Mouse (Mus musculus): ENCODE results near the gene Gm42674. TPM values are rescaled to one million over a fixed set of nuclear protein-coding genes. Genes with fewer than 3 reads are reported as not detected.

The Gm42674 gene
- total RNA-seq (2022): not detected

DNA sequence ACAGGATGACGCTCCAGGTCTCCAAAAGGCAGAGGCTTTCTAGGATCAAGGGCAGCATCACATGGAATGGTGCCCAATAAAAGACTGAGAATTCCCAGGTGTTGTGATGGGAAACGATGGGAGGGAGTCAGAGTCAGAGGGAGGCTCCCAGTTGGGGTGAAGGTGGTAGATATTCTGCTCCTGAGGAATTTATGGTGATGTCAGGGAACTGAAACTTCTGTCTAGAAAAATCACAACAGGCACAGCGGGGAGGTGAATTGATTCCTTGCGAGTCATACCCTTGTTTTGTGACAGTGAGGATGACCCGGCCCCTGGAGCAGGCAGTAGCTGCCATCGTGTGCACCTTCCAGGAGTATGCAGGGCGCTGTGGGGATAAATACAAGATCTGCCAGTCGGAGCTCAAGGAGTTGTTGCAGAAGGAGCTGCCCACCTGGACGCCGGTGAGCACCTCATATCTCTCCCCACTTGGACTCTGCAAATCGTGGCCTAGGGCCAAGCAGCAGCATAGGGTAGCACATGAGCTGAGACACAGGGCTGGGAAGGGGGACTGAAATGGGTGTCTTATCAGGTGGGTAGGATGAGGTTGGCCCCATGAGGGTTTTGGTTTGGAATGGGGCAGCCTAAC, at the start of gene Gm42674:
TSS of gene Gm42674 (plus strand) at position 419 of the 625 bp plus-strand sequence.
- DNase-seq (ENCODE audit: low spot score in 2 of 2): no peak

DNA sequence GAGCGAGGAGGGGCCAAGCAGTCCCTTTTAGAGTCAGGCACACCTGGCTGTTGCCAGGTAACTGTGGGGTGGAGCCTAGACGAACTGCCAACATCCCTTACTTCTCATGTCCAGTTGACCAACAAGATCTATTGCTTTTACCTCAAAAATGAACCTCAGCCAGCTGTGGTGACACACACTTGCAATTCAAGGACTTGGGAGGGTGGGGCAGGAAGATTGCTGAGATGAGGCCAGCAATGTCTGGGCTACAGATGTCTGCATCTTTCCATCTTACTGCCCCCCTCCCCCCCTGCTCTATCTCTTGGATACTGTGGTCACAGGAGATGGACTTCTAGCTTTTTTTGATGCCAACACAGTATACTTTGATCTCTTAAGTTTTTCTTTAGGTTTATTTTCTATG, 49.5 kb upstream of the Gm42674 start:
- no peak for DNase-seq (ENCODE audit: low spot score in 2 of 2)

- peak; percentile 61 to 69 for DNase-seq (ENCODE audit: low spot score in 2 of 2)
Observed at GRCm38 (mm10) chr3:90555954-90556353, 45.8 kb upstream of the Gm42674 start.

- no peak for DNase-seq (ENCODE audit: low spot score in 2 of 2)
Observed at GRCm38 (mm10) chr3:90560008-90560628, 41.6 kb upstream of the Gm42674 start, which contains the start of gene S100a3. Gene S100a3, plus strand, starts transcription at chr3:90560578.

DNA sequence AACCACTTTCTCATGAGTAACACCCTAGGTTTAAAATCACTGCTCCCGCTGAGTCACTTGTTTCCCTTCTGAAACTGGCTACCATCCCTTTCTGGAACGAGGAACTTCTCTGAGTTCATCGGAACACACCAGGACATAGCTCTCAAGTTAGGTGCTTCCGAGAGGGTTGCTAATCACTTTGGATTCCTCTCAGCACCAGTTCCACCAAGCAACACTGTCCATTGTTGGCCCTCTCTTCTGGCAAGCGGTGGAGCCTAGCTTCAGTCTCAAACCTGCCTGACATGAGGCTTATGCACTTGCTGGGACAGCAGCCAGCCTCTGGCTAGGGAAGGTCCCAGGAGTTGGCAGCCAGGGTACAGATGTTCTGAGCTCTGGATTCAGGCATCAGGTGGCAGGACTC, 27.0 kb upstream of the Gm42674 start:
- no peak for DNase-seq (ENCODE audit: low spot score in 2 of 2)

GRCm38 (mm10) chr3:90575320-90575719, 26.4 kb upstream of the Gm42674 start:
- DNase-seq (ENCODE audit: low spot score in 2 of 2): no peak

GRCm38 (mm10) chr3:90576351-90577001, 25.2 kb upstream of the Gm42674 start:
- DNase-seq (ENCODE audit: low spot score in 2 of 2): no peak

DNA sequence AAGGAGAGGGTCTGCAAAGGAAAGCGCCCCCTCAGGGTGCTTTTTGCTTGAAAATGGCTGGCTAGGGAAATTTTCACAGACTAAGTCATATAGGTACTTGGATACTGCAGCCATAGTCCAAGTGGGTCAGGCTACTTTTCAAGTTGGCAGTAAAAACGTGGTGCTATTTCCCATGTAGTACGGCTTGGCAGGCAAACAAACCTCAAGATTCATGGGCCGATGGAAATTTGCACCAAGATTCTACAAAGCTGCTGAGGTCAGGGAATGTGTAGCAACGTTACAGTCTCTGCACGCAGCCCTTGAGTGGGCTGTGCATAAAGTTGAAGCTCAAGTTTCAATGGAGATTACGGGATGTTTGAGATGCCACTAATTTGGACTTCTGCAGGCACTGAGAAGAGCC, 22.3 kb upstream of the Gm42674 start:
- no peak for DNase-seq (ENCODE audit: low spot score in 2 of 2)

DNA sequence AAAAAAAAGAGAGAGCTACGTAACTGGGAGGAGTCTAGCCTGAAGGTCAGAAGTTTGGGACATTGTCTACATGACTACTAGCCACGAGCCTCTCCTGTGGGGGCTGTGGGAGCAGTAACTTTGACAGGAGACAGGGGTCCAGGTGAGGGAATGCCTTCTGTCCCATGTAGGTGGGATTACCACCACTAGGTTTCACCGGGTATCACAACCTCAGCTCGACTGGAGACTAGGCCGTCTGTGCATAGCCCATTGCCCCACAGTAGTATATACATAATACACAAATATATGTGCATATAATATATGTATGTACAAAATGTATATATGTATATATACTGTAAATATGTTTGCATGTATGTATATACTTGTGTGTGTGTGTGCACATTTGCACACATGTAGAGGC, 20.6 kb upstream of the Gm42674 start:
- DNase-seq (ENCODE audit: low spot score in 2 of 2): no peak

DNA sequence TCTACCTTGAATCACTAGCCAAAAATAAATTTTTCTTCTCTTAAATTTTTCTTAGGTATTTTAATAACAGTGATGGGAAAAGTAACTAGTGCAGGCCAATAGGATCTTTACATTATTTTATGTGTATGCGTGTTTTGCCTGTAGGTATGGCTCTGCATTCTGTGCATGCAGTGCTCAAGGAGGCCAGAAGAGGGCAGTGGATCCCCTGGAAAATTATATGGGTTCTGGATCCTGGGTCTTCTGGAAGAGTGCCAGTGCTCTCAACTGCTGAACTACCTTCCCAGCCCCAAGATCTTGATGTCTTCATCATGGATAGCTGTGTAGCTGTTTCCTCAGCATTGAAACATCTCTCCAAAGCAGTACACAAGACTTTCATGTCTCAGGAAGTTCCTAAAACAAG, 19.5 kb upstream of the Gm42674 start:
- DNase-seq (ENCODE audit: low spot score in 2 of 2): no peak

DNA sequence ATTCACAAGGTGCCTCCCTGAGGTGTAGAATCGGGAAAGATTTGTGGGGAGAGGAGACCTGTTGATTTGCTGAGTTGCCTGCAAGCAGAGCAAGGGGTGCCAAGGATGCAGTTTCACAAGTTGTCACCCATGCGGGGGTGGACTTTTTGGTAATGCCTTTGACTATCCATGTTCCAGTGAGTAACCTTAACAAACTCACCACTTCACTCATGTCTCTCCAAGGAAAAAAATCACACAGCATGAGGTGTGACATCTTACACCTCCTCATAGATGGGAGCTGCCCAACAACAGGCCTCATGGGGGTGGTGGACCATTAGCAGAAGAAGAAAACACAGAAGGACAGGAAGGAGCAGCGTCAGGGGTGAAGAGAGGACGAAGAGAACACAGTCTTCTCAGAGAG, 19.1 kb upstream of the Gm42674 start:
- DNase-seq (ENCODE audit: low spot score in 2 of 2): no peak

DNA sequence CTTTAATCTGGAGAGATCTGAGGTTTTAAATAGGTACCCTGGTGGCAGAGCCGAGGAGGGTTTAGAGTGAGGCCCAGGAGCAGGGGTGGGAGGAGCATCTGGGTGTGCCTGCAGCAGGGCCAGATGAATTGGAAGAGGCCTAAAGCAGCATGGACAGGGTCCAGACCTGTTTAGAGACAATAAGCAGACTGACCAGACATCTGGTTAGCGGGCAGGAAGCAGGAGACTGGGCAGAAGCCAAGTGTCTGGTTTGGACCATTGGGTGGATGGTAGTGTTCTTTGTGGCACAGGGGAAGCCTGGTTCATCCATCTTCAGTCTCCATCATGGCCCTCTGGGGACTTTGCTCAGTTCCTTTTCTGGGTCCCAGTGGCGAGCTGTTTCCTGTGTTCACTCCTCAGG, 17.8 kb upstream of the Gm42674 start:
- no peak for DNase-seq (ENCODE audit: low spot score in 2 of 2)

DNA sequence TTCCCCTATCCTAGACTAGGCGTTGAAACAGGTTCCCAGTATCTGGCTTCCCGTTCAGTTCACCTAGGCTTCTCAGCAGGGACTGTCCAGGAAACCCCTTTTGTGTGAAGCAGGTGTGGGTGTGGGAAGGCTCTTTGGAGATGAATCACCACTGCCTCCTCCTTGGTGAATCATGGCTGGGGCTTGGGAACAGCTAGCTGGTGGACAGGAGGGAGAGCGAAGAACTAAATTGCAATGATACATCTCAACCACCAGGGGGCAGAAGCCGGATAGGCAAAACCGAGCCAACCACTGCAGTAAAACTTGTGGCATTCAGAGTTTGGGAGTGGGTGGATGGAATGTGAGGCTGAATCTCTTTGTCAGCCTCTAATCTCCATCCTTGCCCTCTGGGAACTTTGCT, 16.1 kb upstream of the Gm42674 start:
- peak; percentile 57 to 61 for DNase-seq (ENCODE audit: low spot score in 2 of 2)

DNA sequence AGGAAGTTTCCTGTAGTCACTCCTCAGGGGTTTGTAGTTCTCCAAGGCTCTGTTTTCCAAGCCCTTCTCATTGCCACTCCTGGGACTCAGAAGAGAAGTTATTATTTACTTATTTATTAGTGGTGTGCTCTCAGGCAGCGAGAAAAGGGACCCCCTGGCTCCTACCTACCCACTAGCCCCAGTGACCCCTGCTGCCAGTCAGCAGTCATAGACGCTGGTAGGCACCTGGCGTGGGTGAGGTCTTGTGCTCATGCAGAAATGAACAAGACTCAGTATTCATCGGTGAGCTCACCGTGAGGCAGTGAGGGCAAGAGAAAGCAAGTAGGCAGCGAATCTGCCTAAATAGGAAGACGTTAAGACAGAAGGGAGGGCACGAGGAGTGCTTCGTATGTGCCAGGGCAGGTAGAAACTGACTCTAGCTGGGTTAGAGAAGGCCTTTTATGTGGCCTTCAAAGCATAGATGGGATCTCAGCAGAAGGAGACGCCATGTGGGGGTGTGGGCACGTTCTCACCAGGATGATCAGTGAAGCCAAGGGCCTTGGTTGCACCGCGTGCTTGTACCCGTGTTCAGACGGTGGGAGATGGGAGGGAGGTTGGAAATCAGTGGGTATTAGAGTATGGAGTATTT, 15.6 kb upstream of the Gm42674 start:
- DNase-seq (ENCODE audit: low spot score in 2 of 2): no peak

GRCm38 (mm10) chr3:90586906-90587305, 14.8 kb upstream of the Gm42674 start:
- DNase-seq (ENCODE audit: low spot score in 2 of 2): no peak

DNA sequence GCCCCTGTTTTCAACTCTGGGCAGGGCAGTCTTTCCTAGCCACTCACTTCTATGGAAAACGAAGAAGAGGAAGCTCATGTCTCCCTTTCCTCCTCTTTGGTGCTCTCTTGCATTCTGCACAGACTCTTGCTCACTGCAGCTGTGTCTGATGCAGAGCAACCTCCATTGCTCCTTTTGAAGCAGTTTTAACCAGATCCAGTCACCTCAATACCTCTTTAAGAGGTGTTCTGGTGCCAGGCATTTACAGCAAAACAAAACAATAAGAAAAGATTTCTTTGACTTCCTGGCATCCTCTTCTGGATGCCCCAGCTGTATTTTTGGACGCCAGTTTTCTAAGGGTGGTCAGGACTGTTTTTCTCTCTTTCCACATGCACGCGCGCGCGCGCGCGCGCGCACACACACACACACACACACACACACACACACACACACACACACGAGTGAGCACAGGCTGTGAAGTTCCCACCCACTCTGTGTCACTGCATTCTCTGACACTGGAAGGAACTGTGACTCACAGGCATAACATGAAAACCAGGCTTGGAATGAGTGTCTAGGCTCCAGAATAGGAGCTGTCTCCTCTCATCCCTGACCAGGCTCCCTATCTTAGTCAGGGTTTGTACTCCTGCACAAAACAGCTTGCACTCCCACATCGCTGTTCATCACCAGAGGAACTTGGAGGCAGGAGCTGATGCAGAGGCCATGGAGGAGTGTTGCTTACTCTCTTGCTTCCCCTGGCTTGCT, 14.2 kb upstream of the Gm42674 start:
- DNase-seq (ENCODE audit: low spot score in 2 of 2): peak in 1 of 2 experiments; percentile 44

DNA sequence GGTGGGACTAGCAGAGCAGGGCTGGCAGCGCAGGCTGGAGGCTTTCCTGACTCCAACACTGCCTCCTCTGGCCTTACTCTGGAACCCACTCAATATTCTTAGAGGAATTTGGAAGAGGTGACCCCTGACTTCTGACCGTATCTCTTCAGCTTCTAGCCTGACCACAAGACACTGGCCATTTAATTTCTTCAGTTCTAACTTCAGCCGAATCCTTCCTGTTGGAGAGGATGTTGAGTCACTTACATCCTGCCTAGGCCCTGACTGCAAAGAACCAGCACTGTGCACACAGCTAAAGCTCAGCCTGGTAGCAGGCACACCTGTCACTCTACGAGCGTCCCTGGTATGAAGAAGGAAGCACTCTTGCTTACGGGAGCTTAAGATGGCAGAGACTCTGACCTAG, 12.3 kb upstream of the Gm42674 start:
- no peak for DNase-seq (ENCODE audit: low spot score in 2 of 2)

DNA sequence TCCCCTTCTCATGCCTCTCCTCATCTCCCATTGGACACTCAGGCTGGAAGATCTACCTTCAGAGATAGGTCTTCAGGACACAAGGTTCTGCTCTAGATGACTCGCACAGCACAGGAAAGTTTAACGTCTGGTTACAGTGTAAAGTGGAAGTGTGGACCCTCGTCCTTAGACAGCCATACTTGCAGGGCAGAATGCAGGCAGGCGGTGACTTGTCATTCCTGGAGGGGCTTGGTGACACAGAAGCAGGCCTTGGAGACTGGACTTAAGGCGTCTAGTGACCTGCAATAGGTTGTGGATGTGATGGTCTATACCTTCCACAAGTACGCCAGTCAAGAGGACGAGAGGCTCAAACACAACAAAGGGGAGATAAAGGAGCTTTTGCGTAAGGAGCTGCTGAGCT, 11.8 kb upstream of the Gm42674 start, which contains the start of gene S100a2:
TSS of gene S100a2 (plus strand) at position 301 of the 400 bp plus-strand sequence.
- DNase-seq (ENCODE audit: low spot score in 2 of 2): no peak

DNA sequence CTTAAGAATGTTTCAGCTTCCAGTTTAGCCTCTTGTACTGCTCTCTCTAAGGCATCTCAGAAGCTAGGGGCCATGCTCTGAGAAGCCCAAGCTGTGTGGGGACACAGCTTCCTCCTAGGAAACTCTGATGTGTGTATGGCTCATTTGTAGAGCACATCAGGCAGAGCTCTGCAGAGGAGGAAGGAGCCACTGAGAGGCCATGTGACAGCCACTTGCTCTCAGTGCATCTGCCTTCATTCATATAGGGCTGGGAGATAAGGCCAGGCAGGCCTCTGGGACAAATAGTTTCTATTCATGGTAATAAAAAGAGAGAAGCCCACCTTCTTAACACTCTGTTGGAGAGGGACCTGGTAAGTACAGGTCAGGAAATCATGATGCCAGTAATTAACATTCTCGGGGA, 7.2 kb upstream of the Gm42674 start:
- no peak for DNase-seq (ENCODE audit: low spot score in 2 of 2)

- DNase-seq (ENCODE audit: low spot score in 2 of 2): no peak
Observed at GRCm38 (mm10) chr3:90595556-90595955, 6.1 kb upstream of the Gm42674 start.

DNA sequence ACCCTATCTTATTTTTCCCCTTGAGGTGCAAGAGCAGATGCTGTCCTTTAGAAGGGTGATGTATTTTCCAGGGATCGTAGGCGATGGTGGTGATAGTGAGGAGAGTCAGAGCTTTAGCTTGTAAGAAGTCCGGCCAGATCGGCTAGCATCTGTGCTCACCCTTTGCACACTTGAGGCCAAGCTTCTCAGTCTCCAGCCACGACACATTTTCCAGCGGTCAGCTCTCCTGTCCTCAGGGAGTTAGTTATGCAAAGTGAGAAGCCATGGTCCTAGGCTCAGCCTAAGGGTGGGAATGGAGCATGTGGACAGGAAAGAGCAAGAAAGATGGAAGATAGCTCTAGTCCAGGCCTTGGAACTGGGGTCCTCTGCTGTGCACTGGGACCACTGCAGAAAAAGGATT, 4.9 kb upstream of the Gm42674 start:
- DNase-seq (ENCODE audit: low spot score in 2 of 2): no peak

GRCm38 (mm10) chr3:90597736-90598135, 4.0 kb upstream of the Gm42674 start:
- no peak for DNase-seq (ENCODE audit: low spot score in 2 of 2)

Data from layer of hippocampus, adult 8-10 months (tissue).